Mouse (Mus musculus): Measurements from ENCODE around the gene Itsn2.

- TF ChIP-seq CTCF (conservative IDR thresholded peaks at IDR 0.05 in 1 of 2, IDR thresholded peaks at IDR 0.05 in 1 of 2; ENCODE audit: low read depth in 2 of 2, low read length in 2 of 2) (peak in 1 of 2 experiments; percentile 86; a peak in 2 of 4 replicates), HCFC1 (IDR thresholded peaks at IDR 0.05; ENCODE audit: low read depth, low read length) (no peak), BHLHE40 (IDR thresholded peaks at IDR 0.05; ENCODE audit: low read depth, low read length) (no peak), POLR2A (IDR thresholded peaks at IDR 0.05; ENCODE audit: low read depth, low read length) (no peak), EP300 (IDR thresholded peaks at IDR 0.05; ENCODE audit: low read length) (no peak), MAX (IDR thresholded peaks at IDR 0.05; ENCODE audit: low read length) (no peak), POLR2AphosphoS2 (IDR thresholded peaks at IDR 0.05; ENCODE audit: low read depth, low read length) (no peak), UBTF (IDR thresholded peaks at IDR 0.05; ENCODE audit: low read depth, low read length) (no peak), ELF1 (IDR thresholded peaks at IDR 0.05; ENCODE audit: low read depth, low read length) (no peak), CHD1 (IDR thresholded peaks at IDR 0.05; ENCODE audit: low read depth, low read length) (no peak), MYC (IDR thresholded peaks at IDR 0.05; ENCODE audit: low read depth, low read length) (no peak), ZC3H11A (IDR thresholded peaks at IDR 0.05; ENCODE audit: low read depth, low read length) (0 out of 2 replicates have a peak, but pooled peaks have one; percentile 14), GABPA (IDR thresholded peaks at IDR 0.05; ENCODE audit: insufficient replicate concordance, low read depth, low read length) (no peak)
Measured at GRCm38 (mm10) chr12:4571864-4572263, 20.6 kb upstream of the Itsn2 start.
